Mouse (Mus musculus): Measurements from ENCODE around the gene Snapc3.

GRCm38 (mm10) chr4:83423641-83424040 lies 6.1 kb downstream of the Snapc3 start:
- TF ChIP-seq CTCF (IDR thresholded peaks at IDR 0.05; ENCODE audit: low read depth, low read length) (no peak), POLR2A (IDR thresholded peaks at IDR 0.05; ENCODE audit: extremely low read depth, insufficient read depth, low read length) (no peak)
